Mouse (Mus musculus) thymus, postnatal 36 days (tissue): ENCODE results near the gene Aagab.

ENCODE experiments used
- DNase-seq, 2 experiments: peaks; one replicate each; pipeline ENCODE4 v3.0.0; 2022; ENCODE audit warnings: mixed read lengths in 2 of 2

Aagab gene

GRCm38 (mm10) chr9:63608006-63608405, 5.5 kb downstream of the Aagab start:
- no peak for DNase-seq

- DNase-seq = no peak
Observed at GRCm38 (mm10) chr9:63609246-63609645, 6.8 kb downstream of the Aagab start.

GRCm38 (mm10) chr9:63609776-63610175, 7.3 kb downstream of the Aagab start:
- DNase-seq = no peak

DNA sequence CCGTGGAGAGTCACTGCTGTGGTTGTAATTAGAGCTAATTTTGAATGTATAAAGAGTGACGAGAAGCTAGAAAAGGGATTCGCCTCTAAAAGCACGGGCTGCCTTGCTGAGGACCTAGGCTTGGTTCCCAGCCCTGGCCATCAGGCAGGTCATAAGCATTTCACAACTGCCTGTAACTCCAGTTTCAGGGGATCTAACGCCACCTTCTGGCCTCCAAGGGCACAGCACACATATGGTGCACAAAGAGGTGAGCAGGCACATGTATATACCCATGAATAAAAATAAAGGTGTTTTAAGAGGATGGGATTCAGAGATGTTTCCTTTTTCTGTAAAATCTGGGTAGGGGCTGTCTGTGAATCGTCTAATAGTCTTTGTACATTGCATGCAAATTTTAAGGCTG, 7.8 kb downstream of the Aagab start:
- no peak for DNase-seq

GRCm38 (mm10) chr9:63610841-63611366, 8.4 kb downstream of the Aagab start:
- peak; percentile 35 to 39 for DNase-seq

DNA sequence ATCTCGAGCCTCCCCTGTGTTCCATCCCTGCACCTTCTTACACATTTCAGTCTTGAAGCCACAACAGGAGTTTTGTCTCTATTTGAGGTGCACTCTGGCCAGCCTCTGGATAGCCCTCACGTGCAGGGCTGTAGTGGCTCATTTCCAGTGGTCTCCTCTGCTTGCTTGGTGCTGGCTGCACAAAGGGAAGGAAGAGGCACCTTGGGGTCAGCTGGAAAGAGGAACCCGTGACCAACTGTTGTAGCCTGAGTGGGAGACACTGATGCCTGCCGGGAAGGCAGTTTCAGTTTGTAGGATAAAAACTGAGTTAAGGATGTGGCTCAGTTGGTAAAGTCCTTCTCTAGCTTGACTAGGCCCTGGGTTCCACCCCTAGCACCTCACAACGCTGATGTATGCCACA, 9.5 kb downstream of the Aagab start:
- no peak for DNase-seq

DNA sequence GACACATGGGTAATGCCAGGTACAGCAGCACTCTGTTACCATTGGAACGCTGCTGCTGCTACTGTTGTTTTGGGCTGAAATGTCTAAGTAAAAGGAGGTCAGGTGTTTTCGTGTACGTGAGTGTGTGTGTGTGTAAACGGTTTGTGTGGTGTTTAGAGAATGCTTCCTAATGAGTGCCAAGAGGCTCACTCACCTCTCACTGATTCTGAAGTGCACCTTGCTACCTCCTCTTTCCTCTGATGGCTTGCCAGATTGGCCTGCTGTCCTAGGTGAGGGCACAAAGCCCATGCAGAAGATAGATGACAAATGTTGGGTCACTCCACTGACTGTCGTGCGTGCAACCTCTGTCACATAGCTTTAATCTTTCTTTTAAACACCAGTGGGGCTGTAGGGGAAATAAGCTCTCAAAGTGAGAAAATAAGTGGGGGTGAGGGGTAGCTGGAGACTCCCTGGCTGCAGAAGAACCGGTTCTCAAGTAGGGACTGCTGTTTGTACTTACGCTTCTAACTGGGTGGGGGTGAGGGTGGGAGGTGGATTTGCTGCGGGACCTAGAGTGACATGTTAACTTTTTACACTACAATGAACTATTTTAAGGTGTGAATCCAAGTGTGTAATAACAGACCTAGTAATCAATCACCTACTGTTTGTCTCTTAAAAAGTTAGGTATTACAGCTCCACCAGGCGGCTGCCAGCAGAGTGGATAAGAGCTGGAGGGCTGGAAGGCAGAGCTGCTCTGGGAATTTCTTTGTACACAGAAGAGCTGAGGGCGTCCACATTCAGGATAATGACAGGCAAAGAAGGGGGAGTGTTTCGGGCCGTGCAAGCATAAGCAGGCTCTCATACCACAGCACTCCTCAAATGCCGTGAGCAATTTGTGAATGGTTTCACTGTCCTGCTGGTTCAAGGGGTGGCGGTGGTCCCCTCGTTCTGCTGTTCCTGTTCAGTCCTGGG, 10.4 kb downstream of the Aagab start:
- no peak for DNase-seq

DNA sequence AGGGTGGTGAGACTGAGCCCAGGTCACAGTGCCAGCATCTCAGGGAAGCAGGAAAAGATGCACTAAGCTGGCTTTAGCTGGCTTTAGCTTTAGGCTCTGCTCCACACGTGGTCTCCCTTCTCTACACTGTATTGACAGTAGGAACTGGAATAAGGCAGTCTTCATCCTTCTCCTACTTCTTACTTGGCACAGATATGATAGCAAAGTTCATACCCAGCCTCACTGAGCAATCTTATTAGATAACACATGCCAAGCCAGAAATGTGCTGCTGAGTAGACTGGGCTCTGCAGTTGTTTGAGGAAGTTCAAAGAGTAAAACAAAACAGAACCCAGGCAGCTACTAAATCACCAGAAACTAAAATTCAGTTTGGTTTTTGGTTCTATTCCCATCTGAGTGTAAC, 11.1 kb downstream of the Aagab start:
- no peak for DNase-seq

- DNase-seq = no peak
Observed at GRCm38 (mm10) chr9:63614018-63614985, 11.8 kb downstream of the Aagab start.

DNA sequence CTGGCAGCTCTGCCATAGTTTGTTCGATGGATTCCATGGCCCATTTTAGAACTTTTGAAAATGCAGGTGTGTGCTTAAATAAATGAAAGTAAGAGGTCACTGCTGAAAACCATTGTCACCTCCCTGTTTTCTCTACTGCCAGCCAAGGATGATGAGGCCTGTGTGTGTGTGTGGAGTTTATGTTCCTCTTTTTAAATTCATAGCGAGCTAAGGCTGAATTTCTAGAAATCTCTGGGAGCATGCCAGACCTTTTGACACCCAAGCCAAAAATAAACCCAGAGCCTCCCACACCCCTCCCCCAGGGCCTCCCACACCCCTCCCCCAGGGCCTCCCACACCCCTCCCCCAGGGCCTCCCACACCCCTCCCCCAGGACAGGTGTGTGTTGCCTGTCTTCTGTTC, 15.5 kb downstream of the Aagab start:
- DNase-seq = no peak

GRCm38 (mm10) chr9:63623895-63624569, 21.6 kb downstream of the Aagab start:
- no peak for DNase-seq

DNA sequence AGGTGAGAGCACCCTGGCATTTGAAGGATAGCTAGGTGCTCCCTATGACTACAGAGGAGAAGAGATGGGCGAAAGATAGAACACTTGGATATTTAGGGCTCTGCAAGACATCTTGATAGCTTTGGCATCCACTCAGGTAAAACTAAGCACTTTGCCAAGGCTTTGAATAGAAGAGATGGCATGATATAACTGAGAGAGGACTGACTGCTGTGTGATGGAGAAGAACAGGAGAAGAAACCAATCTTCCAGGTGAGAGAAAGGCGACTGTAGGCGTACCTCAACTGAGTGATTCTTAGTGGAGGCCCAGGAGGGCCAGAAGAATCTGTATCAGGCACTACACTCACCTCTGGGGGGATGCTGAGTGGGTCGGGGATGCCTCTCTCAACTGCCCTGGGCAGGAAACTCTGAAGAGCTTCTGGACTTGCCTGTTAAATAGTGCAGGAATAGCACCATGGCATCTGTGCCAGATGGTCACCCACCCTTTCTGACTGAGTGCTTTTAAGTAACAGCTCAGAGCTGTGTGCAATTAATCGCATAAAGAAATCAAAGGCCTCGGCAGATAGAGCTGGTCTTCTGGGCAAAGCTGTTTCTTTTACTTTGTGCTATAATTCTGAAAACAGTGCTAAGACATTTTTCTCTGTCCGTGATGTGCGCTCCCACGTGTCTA, 22.8 kb downstream of the Aagab start:
- DNase-seq = no peak

GRCm38 (mm10) chr9:63632045-63632444, 29.6 kb downstream of the Aagab start:
- no peak for DNase-seq

DNA sequence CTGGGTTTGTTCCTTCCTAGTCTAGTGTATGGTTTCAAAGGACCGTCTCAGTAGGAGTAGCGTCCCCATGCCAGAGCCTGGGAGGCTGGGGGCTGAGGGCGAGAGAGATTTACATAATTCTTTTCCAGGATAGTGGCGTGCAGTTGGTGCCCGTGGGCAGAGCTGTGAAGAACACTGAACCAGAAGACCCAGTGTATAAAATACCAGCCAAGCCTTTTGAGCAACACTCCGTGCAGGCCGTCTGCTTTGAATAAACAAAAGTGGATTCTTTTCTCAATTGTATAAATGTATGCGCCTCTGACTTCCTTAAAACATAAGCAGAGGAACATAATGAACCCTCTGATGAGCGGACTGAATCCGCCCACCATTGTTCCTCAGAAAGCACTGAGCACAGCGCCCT, 30.5 kb downstream of the Aagab start:
- no peak for DNase-seq

- no peak for DNase-seq
Observed at GRCm38 (mm10) chr9:63633334-63633733, 30.9 kb downstream of the Aagab start.

DNA sequence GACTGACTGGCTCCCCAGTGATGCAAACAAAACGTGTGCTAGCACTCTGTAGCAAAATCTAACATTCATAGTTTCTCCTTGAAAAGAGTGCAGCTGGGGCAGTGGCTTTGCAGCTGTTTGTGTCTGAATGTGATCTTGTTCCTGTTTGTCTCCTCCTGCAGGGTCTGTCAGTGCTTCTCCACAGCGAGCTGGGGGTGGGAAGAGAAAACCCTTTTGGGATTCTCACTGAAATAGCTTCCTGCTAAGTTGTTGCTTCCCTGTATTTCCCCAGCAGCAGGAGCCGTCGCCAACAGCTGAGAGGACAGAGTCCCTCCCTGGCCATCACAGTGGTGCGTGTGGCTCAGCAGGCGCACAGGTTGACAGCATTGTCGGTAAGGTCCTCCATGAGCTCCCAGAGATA, 33.7 kb downstream of the Aagab start:
- no peak for DNase-seq

DNA sequence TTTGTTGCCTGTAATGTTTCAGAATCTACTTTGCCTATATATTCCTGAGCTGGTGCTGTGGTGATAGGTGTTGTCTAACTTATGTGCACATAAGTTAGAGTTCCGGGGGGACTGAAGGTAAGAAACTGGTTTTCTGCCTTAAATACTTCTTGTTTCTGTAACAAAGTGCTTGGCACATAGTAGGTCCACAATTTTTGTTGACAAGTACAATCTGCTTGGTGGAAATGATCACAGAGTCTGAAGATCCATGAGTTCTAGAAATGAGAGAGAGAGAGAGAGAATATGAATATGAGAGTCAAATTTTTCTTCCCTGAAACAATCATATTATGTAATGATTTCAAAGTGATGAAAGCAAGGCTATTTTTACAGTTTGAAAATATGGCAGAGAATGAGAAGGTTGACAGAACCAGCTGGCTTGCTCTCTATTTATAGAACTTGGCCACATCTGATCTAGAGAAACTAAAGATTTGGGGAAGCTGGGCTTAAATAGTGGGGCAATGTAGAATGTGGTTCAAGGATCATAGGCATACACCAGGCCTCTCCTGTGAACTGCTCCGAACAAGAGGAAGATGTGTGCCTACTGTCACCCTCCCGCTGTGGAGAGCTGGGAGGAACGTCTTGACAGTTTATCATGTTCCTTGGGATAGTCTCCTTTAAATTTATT, 39.7 kb downstream of the Aagab start:
- no peak for DNase-seq

DNA sequence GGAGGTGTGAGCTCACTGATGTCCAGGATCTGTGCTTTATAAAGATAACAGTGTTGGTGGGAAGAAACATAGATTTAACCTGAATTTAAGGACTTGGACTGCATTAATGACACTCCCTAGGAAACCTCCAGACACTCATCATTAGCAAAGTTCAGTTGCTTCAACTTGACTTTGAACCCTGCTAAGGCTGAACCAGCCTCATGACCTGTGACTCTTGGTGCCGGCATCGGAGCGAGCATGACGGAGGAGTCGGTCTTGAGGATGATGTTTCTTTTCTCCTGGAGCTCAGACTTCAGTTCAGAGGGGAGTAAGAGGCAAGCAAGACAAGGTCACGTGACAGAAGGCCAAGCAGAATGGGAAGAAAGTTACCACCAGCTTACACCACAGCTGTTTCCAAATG, 41.6 kb downstream of the Aagab start:
- DNase-seq = no peak

DNA sequence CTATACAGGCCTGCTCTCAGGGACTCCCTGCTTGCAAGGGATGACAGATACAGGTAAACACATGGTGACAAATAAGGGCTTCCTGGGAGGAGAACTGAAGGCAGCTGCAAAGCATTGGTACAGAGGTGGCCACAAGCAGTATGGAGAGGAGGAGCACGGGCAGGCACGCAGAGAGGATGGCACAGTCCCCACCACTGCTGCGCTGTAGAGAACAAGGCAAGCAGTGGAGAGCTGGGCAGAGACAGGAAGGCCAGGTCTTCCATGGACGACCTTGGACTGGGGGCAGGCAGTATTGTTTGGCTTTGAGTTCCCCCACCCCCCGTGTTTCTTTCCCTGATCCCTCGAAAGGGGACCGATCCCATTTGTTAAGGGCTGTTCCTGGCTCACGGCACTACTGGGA, 42.6 kb downstream of the Aagab start:
- DNase-seq = no peak

- no peak for DNase-seq
Observed at GRCm38 (mm10) chr9:63647581-63648519, 45.4 kb downstream of the Aagab start.
